Mouse (Mus musculus): Measurements from ENCODE around the gene Hoxc11.

GRCm38 (mm10) chr15:102954192-102955006 lies at the start of gene Hoxc11:
- TF ChIP-seq CTCF (IDR thresholded peaks at IDR 0.05; ENCODE audit: extremely low read depth, insufficient read length, insufficient replicate concordance, low read depth, low read length) (no peak), POLR2A (IDR thresholded peaks at IDR 0.05; ENCODE audit: low read depth, low read length) (no peak)
